13 mouse cellular contexts compared by ENCODE assay signal in the genomic region with DNA sequence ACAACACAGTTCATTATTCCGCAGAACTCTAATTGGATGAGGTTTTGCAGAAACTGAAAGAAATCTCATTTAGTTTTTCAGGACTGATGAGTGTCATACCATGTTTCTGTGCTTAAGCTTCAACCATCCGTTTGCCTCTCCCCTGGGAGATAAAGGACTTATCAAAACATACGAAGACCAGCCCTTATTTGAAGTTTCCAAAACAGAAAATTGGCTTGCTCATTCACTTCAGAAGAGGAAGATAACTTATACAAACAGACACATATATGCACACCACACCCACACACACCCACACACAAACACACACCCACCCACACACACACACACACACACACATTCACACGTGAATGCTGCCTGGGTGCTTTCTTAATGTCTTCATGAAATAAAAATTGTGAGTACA.
"Had no signal": no experiment of that assay in that cellular context is flagged by ENCODE, and none has a peak within 500 bp of the region (broad histone marks: within the 10 kb centered on the region; RNA-seq: fewer than 3 reads in every experiment).

No protein-coding gene starts in this region.

- DNase-seq: kidney, adult 11 months; kidney, adult 9 months; layer of hippocampus, adult 9-11 months; lung, embryonic 14.5 days; midbrain, embryonic 14.5 days; thymus, adult 18-20 months; thymus, postnatal 36 days had no signal

- ATAC-seq: lung, postnatal 0 days had no signal

- H3K4me1 ChIP-seq: limb, embryonic 10.5 days; limb, embryonic 13.5 days had no signal

- H3K36me3 ChIP-seq: limb, embryonic 10.5 days; limb, embryonic 13.5 days had no signal

- H3K4me2 ChIP-seq: limb, embryonic 13.5 days; lung, embryonic 14.5 days; midbrain, embryonic 11.5 days had no signal

- H3K9me3 ChIP-seq: limb, embryonic 10.5 days; limb, embryonic 13.5 days; megakaryocyte, embryonic 14.5 days had no signal

- H3K9ac ChIP-seq: limb, embryonic 13.5 days; lung, embryonic 14.5 days had no signal

- H3K4me3 ChIP-seq: limb, embryonic 10.5 days; limb, embryonic 13.5 days had no signal

- H3K27ac ChIP-seq: limb, embryonic 10.5 days; limb, embryonic 13.5 days; macrophage had no signal

- H3K27me3 ChIP-seq: limb, embryonic 13.5 days; megakaryocyte, embryonic 14.5 days had no signal
